30 mouse cellular contexts compared by ENCODE assay signal in genomic region chr10:8465216-8465615, GRCm38 (mm10). TPM values are rescaled to one million over a fixed set of nuclear protein-coding genes. Genes with fewer than 3 reads are reported as not detected.
"Had no signal": no experiment of that assay in that cellular context is flagged by ENCODE, and none has a peak within 500 bp of the region (broad histone marks: within the 10 kb centered on the region; RNA-seq: fewer than 3 reads in every experiment).

No protein-coding gene starts in this region.

- H3K4me3 ChIP-seq: left cerebral cortex, adult 2 months; limb, embryonic 10.5 days; limb, embryonic 12.5 days; limb, embryonic 13.5 days; limb, embryonic 15.5 days; liver, embryonic 12.5 days; liver, embryonic 13.5 days; liver, embryonic 15.5 days; lung, embryonic 15.5 days; megakaryocyte, embryonic 14.5 days; midbrain, embryonic 10.5 days; midbrain, embryonic 12.5 days; midbrain, embryonic 13.5 days; midbrain, embryonic 15.5 days; myocyte; neural tube, embryonic 12.5 days; neural tube, embryonic 13.5 days had no signal

- H3K27ac ChIP-seq: left cerebral cortex, adult 2 months; limb, embryonic 10.5 days; limb, embryonic 12.5 days; limb, embryonic 13.5 days; limb, embryonic 15.5 days; liver, embryonic 12.5 days; liver, embryonic 13.5 days; liver, embryonic 14.5 days; liver, embryonic 15.5 days; macrophage; midbrain, embryonic 10.5 days; midbrain, embryonic 12.5 days; midbrain, embryonic 13.5 days; midbrain, embryonic 15.5 days; neural tube, embryonic 12.5 days; neural tube, embryonic 13.5 days had no signal

- H3K9ac ChIP-seq: limb, embryonic 12.5 days; limb, embryonic 13.5 days; limb, embryonic 15.5 days; liver, embryonic 12.5 days; liver, embryonic 13.5 days; liver, embryonic 14.5 days; liver, embryonic 15.5 days; liver, postnatal 0 days; lung, embryonic 14.5 days; lung, embryonic 15.5 days; midbrain, embryonic 12.5 days; midbrain, embryonic 13.5 days; midbrain, embryonic 15.5 days; neural tube, embryonic 12.5 days; neural tube, embryonic 13.5 days had no signal

- H3K9me3 ChIP-seq: limb, embryonic 10.5 days; limb, embryonic 12.5 days; limb, embryonic 13.5 days; limb, embryonic 15.5 days; liver, embryonic 12.5 days; liver, embryonic 13.5 days; liver, embryonic 15.5 days; lung, embryonic 15.5 days; midbrain, embryonic 10.5 days; midbrain, embryonic 12.5 days; midbrain, embryonic 13.5 days; midbrain, embryonic 15.5 days; neural tube, embryonic 12.5 days; neural tube, embryonic 13.5 days had no signal

- ATAC-seq: liver, embryonic 12.5 days; liver, postnatal 0 days; midbrain, embryonic 13.5 days; midbrain, embryonic 15.5 days; midbrain, embryonic 16.5 days had no signal

- H3K36me3 ChIP-seq: limb, embryonic 10.5 days; limb, embryonic 12.5 days; limb, embryonic 13.5 days; limb, embryonic 15.5 days; liver, embryonic 12.5 days; liver, embryonic 13.5 days; liver, embryonic 15.5 days; lung, embryonic 15.5 days; midbrain, embryonic 10.5 days; midbrain, embryonic 12.5 days; midbrain, embryonic 13.5 days; midbrain, embryonic 15.5 days; neural tube, embryonic 12.5 days; neural tube, embryonic 13.5 days had no signal

- DNase-seq: left cerebral cortex, postnatal 4 days; liver; liver, embryonic 13.5 days; liver, postnatal 0 days; lung, adult 2 months; lung, embryonic 14.5 days; lung, postnatal 10 days; midbrain, embryonic 14.5 days had no signal

- H3K4me1 ChIP-seq: liver, embryonic 12.5 days; liver, embryonic 13.5 days; liver, embryonic 15.5 days; megakaryocyte, embryonic 14.5 days; midbrain, embryonic 10.5 days; midbrain, embryonic 12.5 days; midbrain, embryonic 13.5 days; midbrain, embryonic 15.5 days; neural tube, embryonic 12.5 days had no signal

- H3K4me2 ChIP-seq: limb, embryonic 12.5 days; limb, embryonic 13.5 days; limb, embryonic 15.5 days; liver, embryonic 11.5 days; liver, embryonic 12.5 days; liver, embryonic 13.5 days; liver, embryonic 15.5 days; lung, embryonic 14.5 days; lung, embryonic 15.5 days; midbrain, embryonic 11.5 days; midbrain, embryonic 12.5 days; midbrain, embryonic 13.5 days; midbrain, embryonic 15.5 days; neural tube, embryonic 12.5 days; neural tube, embryonic 13.5 days had no signal

- H3K27me3 ChIP-seq: limb, embryonic 12.5 days; limb, embryonic 13.5 days; limb, embryonic 15.5 days; liver, embryonic 12.5 days; liver, embryonic 13.5 days; liver, embryonic 15.5 days; lung, embryonic 15.5 days; megakaryocyte, embryonic 14.5 days; midbrain, embryonic 12.5 days; midbrain, embryonic 13.5 days; midbrain, embryonic 15.5 days; neural tube, embryonic 12.5 days; neural tube, embryonic 13.5 days had no signal

RNA-seq across cellular contexts. Expression of gene Ust, which starts 53.4 kb away (rescaled TPM):
- total RNA-seq: megakaryocyte-erythroid progenitor cell, adult 5-6 weeks had no signal
